Mouse (Mus musculus): ENCODE results near the gene Cluap1. TPM values are rescaled to one million over a fixed set of nuclear protein-coding genes. Genes with fewer than 3 reads are reported as not detected.

The Cluap1 gene
- polyA plus RNA-seq, 1 experiment from 2014 or later: 43.4 TPM

DNA sequence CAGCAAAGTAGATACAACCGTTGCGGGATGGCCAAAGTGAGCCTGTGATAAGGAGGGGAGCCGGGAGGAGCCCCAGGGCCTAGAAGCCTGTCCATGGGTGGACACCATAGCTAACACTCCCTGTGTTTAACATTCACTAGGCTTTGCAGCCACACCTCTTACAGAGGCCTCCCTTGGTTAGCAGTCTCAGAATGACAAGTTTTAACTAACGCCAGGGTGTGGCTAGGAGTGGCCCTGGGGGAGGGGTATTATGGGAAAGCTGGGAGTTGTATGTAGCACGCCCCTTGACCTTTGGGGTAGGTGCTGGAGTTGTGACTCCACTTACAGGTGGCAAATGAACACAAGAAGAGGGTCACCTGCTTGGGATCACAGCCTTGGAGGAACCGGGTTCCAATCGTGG is 67.1 kb downstream of the Cluap1 start:
- ATAC-seq: no peak
- H3K36me3 ChIP-seq (ENCODE audit: control insufficient read depth, insufficient read depth): peaks cover 17% of the 10 kb centered on the region
- H3K9me3 ChIP-seq (ENCODE audit: control insufficient read depth, low read length): no peaks in the 10 kb centered on the region
- 93% methylated on average over 7 of the region's 7 CpGs for WGBS
- no peak overlapping the region for H3K9ac ChIP-seq (replicated peaks; ENCODE audit: low read depth, low read length)
- H3K27me3 ChIP-seq (replicated peaks; ENCODE audit: control insufficient read depth, insufficient read depth, low read length): no peaks in the 10 kb centered on the region
- H3K4me2 ChIP-seq (ENCODE audit: low read length): no peak overlapping the region
- no peak overlapping the region for H3K27ac ChIP-seq (ENCODE audit: low read length)
- H3K4me1 ChIP-seq (replicated peaks; ENCODE audit: control insufficient read depth, insufficient read depth, low read length): no peaks in the 10 kb centered on the region
- H3K4me3 ChIP-seq (replicated peaks; ENCODE audit: low read length): no peak overlapping the region

DNA sequence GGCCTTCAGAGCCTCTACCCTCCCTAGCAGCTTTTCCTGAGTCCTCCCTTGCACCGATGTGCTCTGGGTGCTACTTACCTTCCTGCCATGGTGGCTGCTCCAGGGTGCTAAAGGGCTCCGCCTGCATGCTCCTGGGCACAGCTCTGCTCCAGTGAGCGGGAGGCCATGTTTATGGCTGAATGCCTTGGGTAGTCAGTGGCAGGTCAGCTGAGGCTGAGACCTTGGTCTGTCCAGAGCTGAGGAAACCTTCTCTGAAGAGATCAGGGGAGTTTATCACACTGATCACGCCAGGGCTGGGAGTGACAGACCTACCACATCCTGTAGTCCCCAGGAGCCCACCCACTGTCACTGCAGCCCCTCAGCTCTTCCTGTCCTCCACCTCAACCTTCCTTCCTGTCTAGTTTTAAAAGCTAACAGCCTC is 67.7 kb downstream of the Cluap1 start, which contains the start of gene Nlrc3:
Gene Nlrc3, minus strand, starts transcription at position 382 of the 421 bp plus-strand sequence.
- Histone ChIP-seq H3K9ac (replicated peaks; ENCODE audit: low read depth, low read length) (no peak within 1 kb of the TSS), H3K27me3 (replicated peaks; ENCODE audit: control insufficient read depth, insufficient read depth, low read length) (no peaks in the 10 kb centered on the region), H3K4me3 (replicated peaks; ENCODE audit: low read length) (no peak within 1 kb of the TSS), H3K4me1 (replicated peaks; ENCODE audit: control insufficient read depth, insufficient read depth, low read length) (no peaks in the 10 kb centered on the region), H3K9me3 (ENCODE audit: control insufficient read depth, low read length) (no peaks in the 10 kb centered on the region), H3K27ac (ENCODE audit: low read length) (no peak within 1 kb of the TSS), H3K4me2 (ENCODE audit: low read length) (no peak within 1 kb of the TSS), H3K36me3 (ENCODE audit: control insufficient read depth, insufficient read depth) (peaks cover 23% of the 10 kb centered on the region)
- WGBS: 82% methylated on average over 4 of the region's 4 CpGs
- peak; percentile 38; the same call in 1 of the 2 replicates for ATAC-seq

- no peaks in the 10 kb centered on the region for H3K4me1 ChIP-seq (replicated peaks; ENCODE audit: control insufficient read depth, insufficient read depth, low read length)
- no peak for ATAC-seq
- no peak overlapping the region for H3K27ac ChIP-seq (ENCODE audit: low read length)
Observed at GRCm38 (mm10) chr16:3976712-3977111, 68.1 kb downstream of the Cluap1 start.

GRCm38 (mm10) chr16:3982173-3982572 is 73.6 kb downstream of the Cluap1 start:
- ATAC-seq: no peak
- Histone ChIP-seq H3K36me3 (ENCODE audit: control insufficient read depth, insufficient read depth) (peaks cover 46% of the 10 kb centered on the region), H3K27me3 (replicated peaks; ENCODE audit: control insufficient read depth, insufficient read depth, low read length) (no peaks in the 10 kb centered on the region), H3K4me2 (ENCODE audit: low read length) (no peak overlapping the region), H3K4me1 (replicated peaks; ENCODE audit: control insufficient read depth, insufficient read depth, low read length) (no peaks in the 10 kb centered on the region), H3K9me3 (ENCODE audit: control insufficient read depth, low read length) (no peaks in the 10 kb centered on the region), H3K9ac (replicated peaks; ENCODE audit: low read depth, low read length) (no peak overlapping the region), H3K4me3 (replicated peaks; ENCODE audit: low read length) (no peak overlapping the region), H3K27ac (ENCODE audit: low read length) (no peak overlapping the region)
- 85% methylated on average over 4 of the region's 4 CpGs for WGBS

More at GRCm38 (mm10) chr16:3976712-3977111, 68.1 kb downstream of the Cluap1 start:
- H3K27me3 ChIP-seq (replicated peaks; ENCODE audit: control insufficient read depth, insufficient read depth, low read length): no peaks in the 10 kb centered on the region
- H3K9ac ChIP-seq (replicated peaks; ENCODE audit: low read depth, low read length): no peak overlapping the region
- H3K4me2 ChIP-seq (ENCODE audit: low read length): no peak overlapping the region
- WGBS: 63% methylated on average over 3 of the region's 3 CpGs
- peaks cover 24% of the 10 kb centered on the region for H3K36me3 ChIP-seq (ENCODE audit: control insufficient read depth, insufficient read depth)
- H3K9me3 ChIP-seq (ENCODE audit: control insufficient read depth, low read length): no peaks in the 10 kb centered on the region
- no peak overlapping the region for H3K4me3 ChIP-seq (replicated peaks; ENCODE audit: low read length)

- H3K4me3 ChIP-seq (replicated peaks; ENCODE audit: low read length): no peak overlapping the region
- no peak overlapping the region for H3K27ac ChIP-seq (ENCODE audit: low read length)
- WGBS: 60% methylated on average over 7 of the region's 7 CpGs
- no peaks in the 10 kb centered on the region for H3K9me3 ChIP-seq (ENCODE audit: control insufficient read depth, low read length)
- H3K36me3 ChIP-seq (ENCODE audit: control insufficient read depth, insufficient read depth): peaks cover 54% of the 10 kb centered on the region
- no peaks in the 10 kb centered on the region for H3K27me3 ChIP-seq (replicated peaks; ENCODE audit: control insufficient read depth, insufficient read depth, low read length)
- no peak overlapping the region for H3K9ac ChIP-seq (replicated peaks; ENCODE audit: low read depth, low read length)
- H3K4me2 ChIP-seq (ENCODE audit: low read length): no peak overlapping the region
- ATAC-seq: no peak
- no peaks in the 10 kb centered on the region for H3K4me1 ChIP-seq (replicated peaks; ENCODE audit: control insufficient read depth, insufficient read depth, low read length)
Observed at GRCm38 (mm10) chr16:3983146-3983700, 74.6 kb downstream of the Cluap1 start.

DNA sequence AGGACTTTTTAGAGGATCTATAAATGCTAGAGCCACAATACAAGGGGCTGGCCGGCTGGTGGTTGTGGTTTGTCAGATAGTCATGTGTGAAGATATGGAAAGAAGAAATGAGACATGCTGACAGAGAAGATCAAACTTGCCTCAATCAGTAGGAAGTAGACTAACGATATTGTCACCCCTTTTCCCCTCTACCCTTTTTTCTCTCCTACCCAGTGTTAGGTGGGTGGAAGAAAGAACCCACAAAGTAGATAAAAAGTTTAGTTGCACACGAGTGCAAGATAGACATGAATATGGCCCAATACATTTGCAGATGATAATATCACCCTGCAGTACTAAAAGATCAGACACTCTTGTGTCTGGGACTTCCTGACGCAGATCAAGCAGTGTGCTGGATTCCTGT is 79.8 kb downstream of the Cluap1 start:
- Histone ChIP-seq H3K9me3 (ENCODE audit: control insufficient read depth, low read length) (no peaks in the 10 kb centered on the region), H3K9ac (replicated peaks; ENCODE audit: low read depth, low read length) (no peak overlapping the region), H3K4me3 (replicated peaks; ENCODE audit: low read length) (no peak overlapping the region), H3K27me3 (replicated peaks; ENCODE audit: control insufficient read depth, insufficient read depth, low read length) (no peaks in the 10 kb centered on the region), H3K36me3 (ENCODE audit: control insufficient read depth, insufficient read depth) (peaks cover 61% of the 10 kb centered on the region), H3K4me2 (ENCODE audit: low read length) (no peak overlapping the region), H3K27ac (ENCODE audit: low read length) (no peak overlapping the region), H3K4me1 (replicated peaks; ENCODE audit: control insufficient read depth, insufficient read depth, low read length) (no peaks in the 10 kb centered on the region)
- WGBS: 90% methylated on average over 4 of the region's 4 CpGs
- no peak for ATAC-seq

Small RNA genes within 50 kb of the gene (microRNA-seq; reads per million reads assigned to microRNA genes)
- not detected for gene Gm23493

Other genes starting within 250 kb of the Cluap1 start
- gene Mefv, start 190.7 kb upstream of the Cluap1 start, polyA plus RNA-seq (2015; fragmentation: Nextera tagmentation; extraction: Ambion mirVana): not detected in 2 replicates
- 57.1 and 67.6 TPM in 2 replicates for gene Zfp263, start 164.7 kb upstream of the Cluap1 start, polyA plus RNA-seq (2015; fragmentation: Nextera tagmentation; extraction: Ambion mirVana)
- gene Olfr15, start 77.9 kb upstream of the Cluap1 start, polyA plus RNA-seq (2015; fragmentation: Nextera tagmentation; extraction: Ambion mirVana): 0.17 TPM in 1 of 2 replicates, not detected in the other
- 3.0 and 3.1 TPM in 2 replicates for gene Zfp174, start 61.5 kb upstream of the Cluap1 start, polyA plus RNA-seq (2015; fragmentation: Nextera tagmentation; extraction: Ambion mirVana)
- 87.6 and 89.4 TPM in 2 replicates for gene Naa60, start 36.4 kb upstream of the Cluap1 start, polyA plus RNA-seq (2015; fragmentation: Nextera tagmentation; extraction: Ambion mirVana)
- 14.0 and 17.5 TPM in 2 replicates for gene Zfp597, start 24.2 kb upstream of the Cluap1 start, polyA plus RNA-seq (2015; fragmentation: Nextera tagmentation; extraction: Ambion mirVana)
- 2.1 and 3.3 TPM in 2 replicates for gene Gm20695, start 24.2 kb upstream of the Cluap1 start, polyA plus RNA-seq (2015; fragmentation: Nextera tagmentation; extraction: Ambion mirVana)
- gene 1700037C18Rik, start 112 bp upstream of the Cluap1 start, polyA plus RNA-seq (2015; fragmentation: Nextera tagmentation; extraction: Ambion mirVana): 12.0 and 13.4 TPM in 2 replicates
- gene Nlrc3, start 67.8 kb downstream of the Cluap1 start, polyA plus RNA-seq (2015; fragmentation: Nextera tagmentation; extraction: Ambion mirVana): 0.88 and 1.2 TPM in 2 replicates
- 28.1 and 29.2 TPM in 2 replicates for gene Slx4, start 95.0 kb downstream of the Cluap1 start, polyA plus RNA-seq (2015; fragmentation: Nextera tagmentation; extraction: Ambion mirVana)
- 4.9 and 8.6 TPM in 2 replicates for gene Dnase1, start 128.1 kb downstream of the Cluap1 start, polyA plus RNA-seq (2015; fragmentation: Nextera tagmentation; extraction: Ambion mirVana)
- 52.7 and 54.5 TPM in 2 replicates for gene Trap1, start 169.0 kb downstream of the Cluap1 start, polyA plus RNA-seq (2015; fragmentation: Nextera tagmentation; extraction: Ambion mirVana)